Mouse (Mus musculus): ENCODE results near the gene Hist1h3a. TPM values are rescaled to one million over a fixed set of nuclear protein-coding genes. Genes with fewer than 3 reads are reported as not detected.

The Hist1h3a gene
- polyA plus RNA-seq, 1 experiment from 2014 or later: 1.9 TPM

DNA sequence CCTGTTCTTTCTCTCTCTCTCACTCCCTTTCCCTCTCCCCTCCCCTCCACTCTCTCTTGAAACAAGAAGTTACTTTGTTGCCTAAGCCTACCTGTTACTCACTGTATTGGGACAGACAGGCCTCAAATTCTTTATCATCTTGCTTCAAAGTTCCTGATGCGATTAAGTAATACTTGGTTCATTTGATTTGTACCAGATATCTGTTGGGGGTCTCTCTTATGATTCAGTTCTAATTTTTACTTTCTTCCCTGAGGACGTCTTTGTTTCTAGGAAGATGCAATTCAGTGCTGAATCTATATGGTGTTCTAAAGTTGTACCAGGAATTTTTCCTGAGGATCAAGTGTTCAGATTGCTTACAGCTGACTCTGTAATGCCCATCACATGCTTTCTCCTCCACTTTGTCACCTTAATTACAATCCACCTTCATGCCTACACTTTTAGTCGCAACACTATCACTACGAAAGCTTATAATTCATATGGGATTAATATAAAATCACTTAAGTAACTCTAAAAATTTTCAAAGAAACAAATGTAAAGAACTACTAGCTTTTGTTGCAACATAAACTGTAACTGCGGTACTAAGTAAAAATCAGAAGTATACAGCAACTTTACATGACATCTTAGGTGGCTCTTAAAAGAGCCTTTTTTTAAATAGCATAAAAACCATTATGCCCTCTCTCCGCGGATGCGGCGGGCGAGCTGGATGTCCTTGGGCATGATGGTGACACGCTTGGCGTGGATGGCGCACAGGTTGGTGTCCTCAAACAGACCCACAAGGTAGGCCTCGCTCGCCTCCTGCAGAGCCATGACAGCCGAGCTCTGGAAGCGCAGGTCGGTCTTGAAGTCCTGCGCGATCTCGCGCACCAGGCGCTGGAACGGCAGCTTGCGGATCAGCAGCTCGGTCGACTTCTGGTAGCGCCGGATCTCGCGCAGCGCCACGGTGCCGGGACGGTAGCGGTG is 17.5 kb downstream of the Hist1h3a start:
- Histone ChIP-seq H3K36me3 (ENCODE audit: control insufficient read depth, insufficient read depth) (no peaks in the 10 kb centered on the region), H3K9me3 (ENCODE audit: control insufficient read depth, low read length) (no peaks in the 10 kb centered on the region), H3K27me3 (replicated peaks; ENCODE audit: control insufficient read depth, insufficient read depth, low read length) (no peaks in the 10 kb centered on the region), H3K9ac (replicated peaks; ENCODE audit: low read depth, low read length) (no peak overlapping the region), H3K4me3 (replicated peaks; ENCODE audit: low read length) (peak overlapping the region; percentile 22), H3K4me1 (replicated peaks; ENCODE audit: control insufficient read depth, insufficient read depth, low read length) (peaks cover 19% of the 10 kb centered on the region), H3K4me2 (ENCODE audit: low read length) (peak overlapping the region; percentile 84), H3K27ac (ENCODE audit: low read length) (no peak overlapping the region)
- under 1% methylated on average over 18 of the region's 36 CpGs for WGBS
- no peak for ATAC-seq

GRCm38 (mm10) chr13:23743963-23744362 is 18.2 kb downstream of the Hist1h3a start:
- 26% methylated on average over 4 of the region's 4 CpGs for WGBS
- peaks cover 19% of the 10 kb centered on the region for H3K4me1 ChIP-seq (replicated peaks; ENCODE audit: control insufficient read depth, insufficient read depth, low read length)
- H3K4me2 ChIP-seq (ENCODE audit: low read length): no peak overlapping the region; the same call in 1 of the 2 replicates
- H3K9me3 ChIP-seq (ENCODE audit: control insufficient read depth, low read length): no peaks in the 10 kb centered on the region
- no peaks in the 10 kb centered on the region for H3K27me3 ChIP-seq (replicated peaks; ENCODE audit: control insufficient read depth, insufficient read depth, low read length)
- H3K36me3 ChIP-seq (ENCODE audit: control insufficient read depth, insufficient read depth): no peaks in the 10 kb centered on the region
- no peak overlapping the region for H3K27ac ChIP-seq (ENCODE audit: low read length)
- no peak for ATAC-seq
- H3K9ac ChIP-seq (replicated peaks; ENCODE audit: low read depth, low read length): no peak overlapping the region
- H3K4me3 ChIP-seq (replicated peaks; ENCODE audit: low read length): no peak overlapping the region

DNA sequence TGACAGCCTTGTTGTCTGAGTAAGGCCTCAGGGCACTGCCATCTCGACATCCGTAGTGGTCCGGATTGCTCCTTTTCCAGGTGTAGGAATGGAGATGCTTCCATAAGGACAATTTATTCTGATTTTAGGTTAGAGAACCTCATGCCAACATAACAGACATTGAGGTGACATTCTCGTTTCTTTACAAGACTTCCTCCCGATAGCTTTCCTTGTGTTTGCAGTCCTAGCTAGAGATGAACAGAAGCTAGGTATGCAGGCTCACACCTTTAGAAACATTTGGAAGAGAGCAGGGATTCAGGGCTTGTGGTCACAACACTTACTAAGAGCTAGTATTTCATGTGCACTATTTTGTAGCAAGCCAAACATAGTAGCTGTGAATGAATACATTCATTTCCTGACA is 19.0 kb downstream of the Hist1h3a start:
- H3K27ac ChIP-seq (ENCODE audit: low read length): no peak overlapping the region
- no peaks in the 10 kb centered on the region for H3K36me3 ChIP-seq (ENCODE audit: control insufficient read depth, insufficient read depth)
- H3K27me3 ChIP-seq (replicated peaks; ENCODE audit: control insufficient read depth, insufficient read depth, low read length): no peaks in the 10 kb centered on the region
- peaks cover 21% of the 10 kb centered on the region for H3K4me1 ChIP-seq (replicated peaks; ENCODE audit: control insufficient read depth, insufficient read depth, low read length)
- no peak for ATAC-seq
- no peaks in the 10 kb centered on the region for H3K9me3 ChIP-seq (ENCODE audit: control insufficient read depth, low read length)
- H3K9ac ChIP-seq (replicated peaks; ENCODE audit: low read depth, low read length): no peak overlapping the region
- no peak overlapping the region for H3K4me3 ChIP-seq (replicated peaks; ENCODE audit: low read length)
- 80% methylated on average over 5 of the region's 5 CpGs for WGBS
- H3K4me2 ChIP-seq (ENCODE audit: low read length): no peak overlapping the region

- peaks cover 17% of the 10 kb centered on the region for H3K4me1 ChIP-seq (replicated peaks; ENCODE audit: control insufficient read depth, insufficient read depth, low read length)
- H3K4me2 ChIP-seq (ENCODE audit: low read length): no peak overlapping the region
- H3K27me3 ChIP-seq (replicated peaks; ENCODE audit: control insufficient read depth, insufficient read depth, low read length): no peaks in the 10 kb centered on the region
- H3K36me3 ChIP-seq (ENCODE audit: control insufficient read depth, insufficient read depth): no peaks in the 10 kb centered on the region
- H3K27ac ChIP-seq (ENCODE audit: low read length): no peak overlapping the region
- no peak for ATAC-seq
- no peaks in the 10 kb centered on the region for H3K9me3 ChIP-seq (ENCODE audit: control insufficient read depth, low read length)
- no peak overlapping the region for H3K4me3 ChIP-seq (replicated peaks; ENCODE audit: low read length)
- H3K9ac ChIP-seq (replicated peaks; ENCODE audit: low read depth, low read length): no peak overlapping the region
These were observed 20.2 kb downstream of the Hist1h3a start for GRCm38 (mm10) chr13:23742007-23742406.

DNA sequence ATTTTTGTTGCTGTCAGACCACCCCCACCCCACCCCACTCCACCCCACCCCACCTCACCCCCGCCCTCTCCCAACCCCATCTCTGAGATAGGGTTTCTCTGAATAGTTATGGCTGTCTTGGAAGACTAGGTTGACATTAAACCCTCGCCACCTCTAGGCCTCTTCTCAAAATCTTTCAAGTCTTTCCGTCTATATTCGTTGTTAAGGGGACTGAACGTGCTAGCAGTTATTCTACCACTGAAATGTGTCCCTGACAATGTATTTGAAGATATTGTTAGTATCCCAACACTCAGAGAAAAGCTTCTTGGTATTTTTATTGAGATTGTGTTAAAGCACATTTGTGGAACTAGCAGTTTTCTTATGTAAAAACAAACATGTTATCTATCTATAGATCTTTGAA is 21.3 kb downstream of the Hist1h3a start:
- peaks cover 16% of the 10 kb centered on the region for H3K4me1 ChIP-seq (replicated peaks; ENCODE audit: control insufficient read depth, insufficient read depth, low read length)
- H3K9ac ChIP-seq (replicated peaks; ENCODE audit: low read depth, low read length): no peak overlapping the region
- H3K27ac ChIP-seq (ENCODE audit: low read length): no peak overlapping the region
- no peak overlapping the region for H3K4me3 ChIP-seq (replicated peaks; ENCODE audit: low read length)
- no peak overlapping the region for H3K4me2 ChIP-seq (ENCODE audit: low read length)
- H3K9me3 ChIP-seq (ENCODE audit: control insufficient read depth, low read length): no peaks in the 10 kb centered on the region
- no peaks in the 10 kb centered on the region for H3K36me3 ChIP-seq (ENCODE audit: control insufficient read depth, insufficient read depth)
- no peak for ATAC-seq
- H3K27me3 ChIP-seq (replicated peaks; ENCODE audit: control insufficient read depth, insufficient read depth, low read length): no peaks in the 10 kb centered on the region
- WGBS: 70% methylated on average over 5 of the region's 5 CpGs

DNA sequence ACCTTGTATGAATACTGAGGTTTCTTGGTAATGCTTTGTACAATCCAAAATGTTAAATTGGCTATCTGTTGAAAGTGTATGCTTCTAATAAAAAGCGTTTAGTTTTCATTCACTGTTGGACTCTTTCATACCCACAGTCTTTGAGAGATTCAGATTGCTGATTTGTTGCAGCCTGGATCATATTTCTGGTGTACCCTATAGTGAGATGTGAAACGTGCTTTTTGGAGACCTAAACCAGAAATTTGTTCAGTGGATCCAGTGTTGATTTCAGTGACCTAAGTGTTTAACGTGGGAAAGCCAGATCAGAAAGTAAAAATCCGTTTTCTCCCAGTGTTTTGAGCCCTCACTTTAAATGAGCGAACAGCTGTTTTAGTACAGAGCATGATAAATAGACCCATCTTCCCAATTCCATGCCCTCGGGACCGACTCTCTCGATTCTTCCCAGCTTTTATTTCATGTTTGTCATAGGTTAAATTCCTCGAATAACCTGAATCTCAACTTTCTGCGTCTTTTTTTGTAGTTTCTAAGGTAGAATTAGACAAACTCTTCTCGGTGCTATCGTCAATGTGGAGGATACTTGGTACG is 21.8 kb downstream of the Hist1h3a start:
- Histone ChIP-seq H3K9ac (replicated peaks; ENCODE audit: low read depth, low read length) (peak overlapping the region; percentile 58), H3K4me2 (ENCODE audit: low read length) (peak overlapping the region; percentile 97), H3K4me1 (replicated peaks; ENCODE audit: control insufficient read depth, insufficient read depth, low read length) (peaks cover 16% of the 10 kb centered on the region), H3K36me3 (ENCODE audit: control insufficient read depth, insufficient read depth) (no peaks in the 10 kb centered on the region), H3K27me3 (replicated peaks; ENCODE audit: control insufficient read depth, insufficient read depth, low read length) (no peaks in the 10 kb centered on the region), H3K9me3 (ENCODE audit: control insufficient read depth, low read length) (no peaks in the 10 kb centered on the region), H3K27ac (ENCODE audit: low read length) (peak overlapping the region; percentile 90), H3K4me3 (replicated peaks; ENCODE audit: low read length) (peak overlapping the region; percentile 67)
- ATAC-seq: no peak
- 35% methylated on average over 13 of the region's 13 CpGs for WGBS

- under 1% methylated on average over 14 of the region's 14 CpGs for WGBS
These were observed 22.3 kb downstream of the Hist1h3a start for GRCm38 (mm10) chr13:23739922-23740252.

GRCm38 (mm10) chr13:23739069-23739921 is 22.9 kb downstream of the Hist1h3a start:
- no peaks in the 10 kb centered on the region for H3K27me3 ChIP-seq (replicated peaks; ENCODE audit: control insufficient read depth, insufficient read depth, low read length)
- H3K36me3 ChIP-seq (ENCODE audit: control insufficient read depth, insufficient read depth): no peaks in the 10 kb centered on the region
- peak overlapping the region; percentile 90 for H3K27ac ChIP-seq (ENCODE audit: low read length)
- peak overlapping the region; percentile 58 for H3K9ac ChIP-seq (replicated peaks; ENCODE audit: low read depth, low read length)
- peak overlapping the region; percentile 97 for H3K4me2 ChIP-seq (ENCODE audit: low read length)
- WGBS: under 1% methylated on average over 39 of the region's 39 CpGs
- H3K4me1 ChIP-seq (replicated peaks; ENCODE audit: control insufficient read depth, insufficient read depth, low read length): peaks cover 16% of the 10 kb centered on the region
- peak overlapping the region; percentile 67 for H3K4me3 ChIP-seq (replicated peaks; ENCODE audit: low read length)
- ATAC-seq: peak; percentile 89
- no peaks in the 10 kb centered on the region for H3K9me3 ChIP-seq (ENCODE audit: control insufficient read depth, low read length)

More at GRCm38 (mm10) chr13:23739922-23740252, 22.3 kb downstream of the Hist1h3a start:
- Histone ChIP-seq H3K4me2 (ENCODE audit: low read length) (peak overlapping the region; percentile 97), H3K9me3 (ENCODE audit: control insufficient read depth, low read length) (no peaks in the 10 kb centered on the region), H3K9ac (replicated peaks; ENCODE audit: low read depth, low read length) (peak overlapping the region; percentile 58), H3K4me3 (replicated peaks; ENCODE audit: low read length) (peak overlapping the region; percentile 67), H3K27me3 (replicated peaks; ENCODE audit: control insufficient read depth, insufficient read depth, low read length) (no peaks in the 10 kb centered on the region), H3K4me1 (replicated peaks; ENCODE audit: control insufficient read depth, insufficient read depth, low read length) (peaks cover 16% of the 10 kb centered on the region), H3K36me3 (ENCODE audit: control insufficient read depth, insufficient read depth) (no peaks in the 10 kb centered on the region), H3K27ac (ENCODE audit: low read length) (peak overlapping the region; percentile 90)
- no peak for ATAC-seq

DNA sequence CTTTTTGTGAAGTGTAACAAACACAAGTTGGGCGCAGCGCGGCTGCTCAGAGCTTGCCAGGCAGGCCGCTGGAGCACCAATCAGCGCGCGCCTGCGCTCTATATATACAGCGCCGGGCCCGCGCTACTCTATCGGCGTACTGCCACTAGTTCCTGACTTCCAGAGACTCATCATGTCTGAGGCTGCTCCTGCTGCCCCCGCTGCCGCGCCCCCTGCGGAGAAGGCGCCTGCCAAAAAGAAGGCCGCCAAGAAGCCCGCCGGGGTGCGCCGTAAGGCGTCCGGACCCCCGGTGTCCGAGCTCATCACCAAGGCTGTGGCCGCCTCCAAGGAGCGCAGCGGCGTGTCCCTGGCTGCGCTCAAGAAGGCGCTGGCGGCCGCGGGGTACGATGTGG is 23.5 kb downstream of the Hist1h3a start, which contains the start of gene Hist1h1c:
Gene Hist1h1c, plus strand, starts transcription at position 132 of the 392 bp plus-strand sequence.
- H3K4me2 ChIP-seq (ENCODE audit: low read length): peak within 1 kb of the TSS; percentile 97
- H3K27me3 ChIP-seq (replicated peaks; ENCODE audit: control insufficient read depth, insufficient read depth, low read length): no peaks in the 10 kb centered on the region
- WGBS: under 1% methylated on average over 30 of the region's 38 CpGs
- peak; percentile 95 for ATAC-seq
- no peaks in the 10 kb centered on the region for H3K36me3 ChIP-seq (ENCODE audit: control insufficient read depth, insufficient read depth)
- no peaks in the 10 kb centered on the region for H3K9me3 ChIP-seq (ENCODE audit: control insufficient read depth, low read length)
- H3K27ac ChIP-seq (ENCODE audit: low read length): peak within 1 kb of the TSS; percentile 90
- H3K4me3 ChIP-seq (replicated peaks; ENCODE audit: low read length): peak within 1 kb of the TSS; percentile 67
- peak within 1 kb of the TSS; percentile 58 for H3K9ac ChIP-seq (replicated peaks; ENCODE audit: low read depth, low read length)
- peaks cover 16% of the 10 kb centered on the region for H3K4me1 ChIP-seq (replicated peaks; ENCODE audit: control insufficient read depth, insufficient read depth, low read length)

Data from forebrain, embryonic 16.5 days (tissue).